ENCODE assay signal across 8 mouse cellular contexts in genomic region chr10:60191796-60192195, GRCm38 (mm10). TPM values are rescaled to one million over a fixed set of nuclear protein-coding genes. Genes with fewer than 3 reads are reported as not detected.
DNase-seq lines count a peak whose midpoint lies in the region; ATAC-seq and TF ChIP-seq lines count a peak whose summit lies in the region.

No protein-coding gene starts in this region.

- peak overlapping the region; percentile 43 for H3K4me3 ChIP-seq in bone marrow macrophage, adult 2 months (ENCODE audit: insufficient read depth, low read length)
- H3K4me3 ChIP-seq in embryonic fibroblast, embryonic 13.5 days (ENCODE audit: insufficient read depth, low read length): no peak overlapping the region
- peak overlapping the region; percentile 41 for H3K4me3 ChIP-seq in heart, embryonic 15.5 days
- H3K4me3 ChIP-seq in liver, embryonic 13.5 days (replicated peaks): 0 out of 2 replicates have a peak overlapping the region, but pooled peaks have one; percentile 25
- H3K4me3 ChIP-seq in stomach, embryonic 14.5 days (ENCODE audit: low read depth, low read length): 0 out of 2 replicates have a peak overlapping the region, but pooled peaks have one; percentile 5

- H3K9ac ChIP-seq in heart, embryonic 15.5 days: no peak overlapping the region
- no peak overlapping the region for H3K9ac ChIP-seq in liver, embryonic 13.5 days
- no peak overlapping the region for H3K9ac ChIP-seq in stomach, embryonic 14.5 days (replicated peaks; ENCODE audit: low read depth, low read length)

- H3K4me1 ChIP-seq in bone marrow macrophage, adult 2 months (ENCODE audit: control insufficient read depth, insufficient read depth, low read length): peaks cover 15% of the 10 kb centered on the region; the same call in 1 of the 2 replicates
- 0 out of 2 replicates have a peak, but pooled peaks cover 4% of the 10 kb centered on the region for H3K4me1 ChIP-seq in embryonic fibroblast, embryonic 13.5 days (ENCODE audit: control insufficient read depth, insufficient read depth, low read length)
- peaks cover 34% of the 10 kb centered on the region for H3K4me1 ChIP-seq in heart, embryonic 15.5 days (replicated peaks)
- H3K4me1 ChIP-seq in liver, embryonic 13.5 days (replicated peaks): peaks cover 4% of the 10 kb centered on the region
- H3K4me1 ChIP-seq in stomach, embryonic 14.5 days (ENCODE audit: control insufficient read depth, insufficient read depth, low read length): peaks cover 36% of the 10 kb centered on the region

- ATAC-seq in heart, embryonic 15.5 days (replicated peaks; ENCODE audit: insufficient number of reproducible peaks, insufficient read depth, low FRiP score, low read depth): no peak
- no peak for ATAC-seq in liver, embryonic 13.5 days (ENCODE audit: low read depth)
- ATAC-seq in stomach, embryonic 14.5 days (ENCODE audit: insufficient number of reproducible peaks, insufficient read depth, low FRiP score, low read depth): peak; percentile 24; the same call in 1 of the 2 replicates

- no peaks in the 10 kb centered on the region for H3K9me3 ChIP-seq in heart, embryonic 15.5 days (replicated peaks)
- no peaks in the 10 kb centered on the region for H3K9me3 ChIP-seq in liver, embryonic 13.5 days (replicated peaks)
- no peaks in the 10 kb centered on the region for H3K9me3 ChIP-seq in stomach, embryonic 14.5 days (ENCODE audit: control insufficient read depth, low read depth, low read length)

- peaks cover 21% of the 10 kb centered on the region for H3K27me3 ChIP-seq in heart, embryonic 15.5 days
- peaks cover 38% of the 10 kb centered on the region for H3K27me3 ChIP-seq in liver, embryonic 13.5 days
- H3K27me3 ChIP-seq in stomach, embryonic 14.5 days (ENCODE audit: control insufficient read depth, insufficient read depth, low read length): no peaks in the 10 kb centered on the region

- 2% methylated on average over 17 of the region's 17 CpGs for WGBS in heart, embryonic 15.5 days
- 2% methylated on average over 17 of the region's 17 CpGs for WGBS in liver, embryonic 13.5 days (ENCODE audit: insufficient replicate concordance)
- under 1% methylated on average over 17 of the region's 17 CpGs for WGBS in stomach, embryonic 14.5 days

- H3K36me3 ChIP-seq in heart, embryonic 15.5 days: no peaks in the 10 kb centered on the region
- no peaks in the 10 kb centered on the region for H3K36me3 ChIP-seq in liver, embryonic 13.5 days
- no peaks in the 10 kb centered on the region; the same call in 1 of the 2 replicates for H3K36me3 ChIP-seq in stomach, embryonic 14.5 days (ENCODE audit: control insufficient read depth, insufficient read depth, low read length)

- TF ChIP-seq CTCF in bone marrow macrophage, adult 2 months (IDR thresholded peaks at IDR 0.05; ENCODE audit: low read depth, low read length): peak; percentile 94
- TF ChIP-seq CTCF in embryonic fibroblast, embryonic 13.5 days (IDR thresholded peaks at IDR 0.05; ENCODE audit: borderline replicate concordance, insufficient read depth, low read length): peak; percentile 71

- H3K27ac ChIP-seq in bone marrow macrophage, adult 2 months (ENCODE audit: insufficient read depth, low read depth, low read length): no peak overlapping the region
- H3K27ac ChIP-seq in embryonic fibroblast, embryonic 13.5 days (ENCODE audit: insufficient read depth, low read length): no peak overlapping the region
- no peak overlapping the region for H3K27ac ChIP-seq in heart, embryonic 15.5 days
- no peak overlapping the region for H3K27ac ChIP-seq in liver, embryonic 13.5 days
- H3K27ac ChIP-seq in stomach, embryonic 14.5 days (ENCODE audit: low read length): no peak overlapping the region

- TF ChIP-seq POLR2A in bone marrow macrophage, adult 2 months (IDR thresholded peaks at IDR 0.05; ENCODE audit: borderline replicate concordance, low read depth, low read length): no peak
- TF ChIP-seq POLR2A in embryonic fibroblast, embryonic 13.5 days (IDR thresholded peaks at IDR 0.05; ENCODE audit: low read depth, low read length): no peak

- DNase-seq in A20 (ENCODE audit: low read depth, low spot score): peak; percentile 72
- peak; percentile 77 to 86 for DNase-seq in kidney, postnatal 25 days
- DNase-seq in liver, embryonic 13.5 days: peak; percentile 23
- DNase-seq in natural killer cell, adult 2 months (ENCODE audit: low spot score in 2 of 2): peak; percentile 16 to 63

- H3K4me2 ChIP-seq in heart, embryonic 15.5 days: peak overlapping the region; percentile 64
- peak overlapping the region; percentile 54 for H3K4me2 ChIP-seq in liver, embryonic 13.5 days
- H3K4me2 ChIP-seq in stomach, embryonic 14.5 days (replicated peaks; ENCODE audit: low read depth, low read length): peak overlapping the region; percentile 51

RNA-seq across cellular contexts. Expression of gene Chst3, which starts 27.3 kb away (rescaled TPM):
- 0.75 and 0.80 TPM in 2 replicates for polyA plus RNA-seq in bone marrow macrophage, adult 2 months (2012; ENCODE audit: insufficient read depth, insufficient read length, missing spikeins)
- polyA plus RNA-seq in embryonic fibroblast, embryonic 13.5 days (2011; ENCODE audit: insufficient read length, low read depth, missing spikeins): 0.13 and 0.63 TPM in 2 replicates
- polyA plus RNA-seq in heart, embryonic 15.5 days (2015; fragmentation: Nextera tagmentation; extraction: Ambion mirVana): 0.62 and 1.0 TPM in 2 replicates
- 0.07 and 0.08 TPM in 2 replicates for polyA plus RNA-seq in liver, embryonic 13.5 days (2015; fragmentation: Nextera tagmentation; extraction: Ambion mirVana)
- polyA plus RNA-seq in stomach, embryonic 14.5 days (2014; fragmentation: Nextera tagmentation; extraction: Ambion mirVana): 2.4 and 2.8 TPM in 2 replicates

Comparison
In these comparisons a context has a peak if more than half of its experiments do, and no peak if none do; other contexts are left out.
1. DNase-seq: peak in every context shown above with its lines; median percentile 82 in kidney, postnatal 25 days; 72 in A20; 40 in natural killer cell, adult 2 months; 23 in liver, embryonic 13.5 days.